Comparison of ENCODE assay signal across 12 mouse cellular contexts in genomic region chr6:115880751-115881150, GRCm38 (mm10). TPM values are rescaled to one million over a fixed set of nuclear protein-coding genes. Genes with fewer than 3 reads are reported as not detected.
DNase-seq lines count a peak whose midpoint lies in the region; ATAC-seq and TF ChIP-seq lines count a peak whose summit lies in the region.
"Had no signal": no experiment of that assay in that cellular context is flagged by ENCODE, and none has a peak within 500 bp of the region (broad histone marks: within the 10 kb centered on the region; RNA-seq: fewer than 3 reads in every experiment).

No protein-coding gene starts in this region.

- TF ChIP-seq POLR2A in cerebellum, adult 2 months (IDR thresholded peaks at IDR 0.05; ENCODE audit: borderline replicate concordance, insufficient read depth, low read length): no peak

- TF ChIP-seq CTCF in kidney, postnatal 0 days (IDR thresholded peaks at IDR 0.05; ENCODE audit: low read depth): no peak
- no peak for TF ChIP-seq CTCF in cerebellum, adult 2 months (IDR thresholded peaks at IDR 0.05; ENCODE audit: borderline replicate concordance, insufficient read depth, low read depth, low read length)

- 0 out of 2 replicates have a peak overlapping the region, but pooled peaks have one; percentile 44 for H3K9ac ChIP-seq in heart, embryonic 13.5 days
- no peak overlapping the region for H3K9ac ChIP-seq in kidney, postnatal 0 days (ENCODE audit: low read depth, low read length)

- peak overlapping the region; percentile 70 for H3K27ac ChIP-seq in heart, embryonic 13.5 days (replicated peaks)
- H3K27ac ChIP-seq in kidney, postnatal 0 days: no peak overlapping the region
- no peak overlapping the region for H3K27ac ChIP-seq in cerebellum, adult 2 months (ENCODE audit: insufficient read depth, low read length)
- H3K27ac ChIP-seq: forebrain, embryonic 10.5 days had no signal

- peaks cover 35% of the 10 kb centered on the region for H3K4me1 ChIP-seq in heart, embryonic 13.5 days
- no peaks in the 10 kb centered on the region for H3K4me1 ChIP-seq in kidney, postnatal 0 days (replicated peaks; ENCODE audit: insufficient read depth, low read length)
- no peaks in the 10 kb centered on the region for H3K4me1 ChIP-seq in cerebellum, adult 2 months (ENCODE audit: control insufficient read depth, insufficient read depth, low read length)
- H3K4me1 ChIP-seq: forebrain, embryonic 10.5 days had no signal

- no peaks in the 10 kb centered on the region for H3K9me3 ChIP-seq in heart, embryonic 13.5 days
- no peaks in the 10 kb centered on the region for H3K9me3 ChIP-seq in kidney, postnatal 0 days (replicated peaks; ENCODE audit: low read length)
- H3K9me3 ChIP-seq: forebrain, embryonic 10.5 days had no signal

- no peak; the same call in 1 of the 2 replicates for ATAC-seq in heart, embryonic 13.5 days (ENCODE audit: extremely low read depth, insufficient number of reproducible peaks, low FRiP score, low TSS enrichment)
- ATAC-seq in kidney, postnatal 0 days (replicated peaks; ENCODE audit: low FRiP score, low read depth): no peak
- ATAC-seq: inflammation-experienced regulatory T-cells, adult 6 months had no signal

- peaks cover 46% of the 10 kb centered on the region for H3K36me3 ChIP-seq in heart, embryonic 13.5 days
- peaks cover 17% of the 10 kb centered on the region; the same call in 1 of the 2 replicates for H3K36me3 ChIP-seq in kidney, postnatal 0 days (ENCODE audit: insufficient read depth, low read length)

- 56% methylated on average over 8 of the region's 8 CpGs for WGBS in heart, embryonic 13.5 days
- WGBS in kidney, postnatal 0 days: 79% methylated on average over 8 of the region's 8 CpGs
- WGBS in cerebellum, adult 2 months: 93% methylated on average over 8 of the region's 8 CpGs

- no peak overlapping the region for H3K4me3 ChIP-seq in heart, embryonic 13.5 days
- no peak overlapping the region for H3K4me3 ChIP-seq in kidney, postnatal 0 days (replicated peaks; ENCODE audit: low read depth, low read length)
- H3K4me3 ChIP-seq in cerebellum, adult 2 months (replicated peaks; ENCODE audit: insufficient read depth, low read depth, low read length): no peak overlapping the region
- H3K4me3 ChIP-seq: forebrain, embryonic 10.5 days had no signal

- H3K4me2 ChIP-seq in heart, embryonic 13.5 days: no peak overlapping the region
- H3K4me2 ChIP-seq in kidney, postnatal 0 days (ENCODE audit: low read length): no peak overlapping the region
- H3K4me2 ChIP-seq: midbrain, embryonic 11.5 days had no signal

- H3K27me3 ChIP-seq in heart, embryonic 13.5 days (replicated peaks): no peaks in the 10 kb centered on the region
- H3K27me3 ChIP-seq in kidney, postnatal 0 days (ENCODE audit: insufficient read depth, low read length): no peaks in the 10 kb centered on the region
- H3K27me3 ChIP-seq in cerebellum, adult 2 months (ENCODE audit: control insufficient read depth, insufficient read depth, low read length): no peaks in the 10 kb centered on the region

- peak; percentile 49 to 57 for DNase-seq in lung, adult 18-20 months
- DNase-seq in lung, postnatal 14 days: no peak
- peak; percentile 61 for DNase-seq in kidney, postnatal 0 days (ENCODE audit: low spot score)
- DNase-seq in lung, postnatal 36 days: peak; percentile 71
- no peak for DNase-seq in cerebellum, adult 2 months
- DNase-seq in testis, postnatal 10 days (ENCODE audit: low spot score): no peak
- DNase-seq: gastrocnemius, postnatal 25 days; right cerebral cortex, postnatal 4 days had no signal

RNA-seq across cellular contexts. Expression of gene Ift122, which starts 27.5 kb away (rescaled TPM):
- 21.2 and 21.4 TPM in 2 replicates for polyA plus RNA-seq in heart, embryonic 13.5 days (2015; fragmentation: Nextera tagmentation; extraction: Ambion mirVana)
- 14.9 and 20.6 TPM in 2 replicates for polyA plus RNA-seq in kidney, postnatal 0 days (2015; fragmentation: Nextera tagmentation; extraction: Ambion mirVana)
- polyA plus RNA-seq in cerebellum, adult 2 months (2012; rRNA removed): 22.3 TPM in 2 replicates

RNA-seq across cellular contexts. Expression of gene Mbd4, which starts 27.6 kb away (rescaled TPM):
- 8.7 and 10.4 TPM in 2 replicates for polyA plus RNA-seq in heart, embryonic 13.5 days (2015; fragmentation: Nextera tagmentation; extraction: Ambion mirVana)
- polyA plus RNA-seq in kidney, postnatal 0 days (2015; fragmentation: Nextera tagmentation; extraction: Ambion mirVana): 10.9 TPM in 2 replicates
- polyA plus RNA-seq in cerebellum, adult 2 months (2012; rRNA removed): 9.5 and 10.9 TPM in 2 replicates

RNA-seq across cellular contexts. Expression of gene Efcab12, which starts 42.5 kb away (rescaled TPM):
- polyA plus RNA-seq in heart, embryonic 13.5 days (2015; fragmentation: Nextera tagmentation; extraction: Ambion mirVana): 0.46 and 0.53 TPM in 2 replicates
- 2.5 and 3.0 TPM in 2 replicates for polyA plus RNA-seq in kidney, postnatal 0 days (2015; fragmentation: Nextera tagmentation; extraction: Ambion mirVana)
- 5.1 and 5.8 TPM in 2 replicates for polyA plus RNA-seq in cerebellum, adult 2 months (2012; rRNA removed)

RNA-seq across cellular contexts. Expression of gene Rho, which starts 50.8 kb away (rescaled TPM):
- polyA plus RNA-seq in heart, embryonic 13.5 days (2015; fragmentation: Nextera tagmentation; extraction: Ambion mirVana): 0.08 TPM in 1 of 2 replicates, not detected in the other
- polyA plus RNA-seq in kidney, postnatal 0 days (2015; fragmentation: Nextera tagmentation; extraction: Ambion mirVana): not detected in 2 replicates
- 0.79 and 0.89 TPM in 2 replicates for polyA plus RNA-seq in cerebellum, adult 2 months (2012; rRNA removed)
- polyA plus RNA-seq: midbrain, embryonic 11.5 days had no signal

Comparison
In these comparisons a context has a peak if more than half of its experiments do, and no peak if none do; other contexts are left out.
1. DNase-seq: peak in lung, adult 18-20 months (2 of 2), kidney, postnatal 0 days (single experiment) and lung, postnatal 36 days (single experiment); none in lung, postnatal 14 days (single experiment), cerebellum, adult 2 months (0 of 2) and testis, postnatal 10 days (single experiment).